Mouse (Mus musculus): ENCODE measurements around the gene Msh2. TPM values are rescaled to one million over a fixed set of nuclear protein-coding genes. Genes with fewer than 3 reads are reported as not detected.

Gene Msh2
- polyA plus RNA-seq, 1 experiment from 2014 or later = 102 TPM

Other genes with a start within 250 kb of the Msh2 start
- gene Stpg4, start 244.6 kb upstream of the Msh2 start, polyA plus RNA-seq (2016; fragmentation: Nextera tagmentation; extraction: Ambion mirVana) = not detected in 2 replicates
- 1,143 and 1,193 TPM in 2 replicates for gene Calm2, start 225.4 kb upstream of the Msh2 start, polyA plus RNA-seq (2016; fragmentation: Nextera tagmentation; extraction: Ambion mirVana)
- 20.9 and 48.1 TPM in 2 replicates for gene Epcam, start 36.4 kb upstream of the Msh2 start, polyA plus RNA-seq (2016; fragmentation: Nextera tagmentation; extraction: Ambion mirVana)
- 0.12 and 0.19 TPM in 2 replicates for gene Kcnk12, start 125.7 kb downstream of the Msh2 start, polyA plus RNA-seq (2016; fragmentation: Nextera tagmentation; extraction: Ambion mirVana)
- not detected in 2 replicates for gene Rpl36-ps4, start 248.6 kb downstream of the Msh2 start, polyA plus RNA-seq (2016; fragmentation: Nextera tagmentation; extraction: Ambion mirVana)